Mouse (Mus musculus) ES-E14 (cell line): Measurements from ENCODE around the gene Dst. TPM values are rescaled to one million over a fixed set of nuclear protein-coding genes. Genes with fewer than 3 reads are reported as not detected.

Experiments used
- DNase-seq: peaks from one replicate; pipeline ENCODE4 v3.0.0-alpha.2; 2013; ENCODE audit warnings: low read depth, low spot score
- H3K27ac ChIP-seq: 2 replicates; pipeline ENCODE4 v1.5.1; 2012; ENCODE audit warnings: low read depth, mild to moderate bottlenecking, low read length, moderate library complexity, mixed read lengths; ENCODE audit not compliant: poor library complexity, insufficient read depth, severe bottlenecking
- H3K36me3 ChIP-seq: 2 replicates; pipeline ENCODE4 v1.6.1; 2012; ENCODE audit warnings: mild to moderate bottlenecking, low read length, moderate library complexity, mixed read lengths; ENCODE audit not compliant: control insufficient read depth, poor library complexity, insufficient read depth, severe bottlenecking
- H3K4me1 ChIP-seq, 2 experiments: fragments of 150-350 bp in 1 of 2; sonication (generic) in 1 of 2; 2 replicates each; pipeline ENCODE4 v1.6.1; 2012; ENCODE audit warnings: low read length in 2 of 2, mild to moderate bottlenecking in 1 of 2, mixed read lengths in 1 of 2; ENCODE audit not compliant: control insufficient read depth in 2 of 2, insufficient read depth in 2 of 2, poor library complexity in 1 of 2
- H3K4me3 ChIP-seq, 2 experiments: fragments of 150-350 bp in 1 of 2; sonication (generic) in 1 of 2; 2 replicates each; pipeline ENCODE4 v1.5.1; 2012; ENCODE audit warnings: low read length in 2 of 2, low read depth in 1 of 2, mild to moderate bottlenecking in 1 of 2, mixed read lengths in 1 of 2; ENCODE audit not compliant: insufficient read depth in 1 of 2, poor library complexity in 1 of 2, severe bottlenecking in 1 of 2
- H3K9ac ChIP-seq: 2 replicates; pipeline ENCODE4 v1.6.1; 2012; ENCODE audit warnings: low read depth, mild to moderate bottlenecking, low read length, mixed read lengths; ENCODE audit not compliant: poor library complexity, insufficient read depth, severe bottlenecking
- H3K9me3 ChIP-seq: fragments of 150-350 bp; sonication (generic); 2 replicates; pipeline ENCODE4 v1.6.1; 2012; ENCODE audit warnings: low read depth, mild to moderate bottlenecking, low read length; ENCODE audit not compliant: control insufficient read depth, insufficient read depth
- CHD2 ChIP-seq: IDR thresholded peaks from 2 replicates; pipeline ENCODE4 v1.6.1; 2014; ENCODE audit warnings: mild to moderate bottlenecking, low read depth, low read length, inconsistent platforms
- HCFC1 ChIP-seq: IDR thresholded peaks from 2 replicates; pipeline ENCODE4 v1.6.1; 2012; ENCODE audit warnings: low read length, inconsistent platforms, borderline replicate concordance; ENCODE audit not compliant: insufficient read depth
- MAFK ChIP-seq: IDR thresholded peaks from 2 replicates; pipeline ENCODE4 v1.6.1; 2014; ENCODE audit warnings: mild to moderate bottlenecking, low read depth, low read length, inconsistent platforms; ENCODE audit not compliant: insufficient read depth
- ZC3H11A ChIP-seq: IDR thresholded peaks from 2 replicates; pipeline ENCODE4 v1.6.1; 2012; ENCODE audit warnings: low read depth, mild to moderate bottlenecking, inconsistent platforms, low read length, borderline replicate concordance
- ZNF384 ChIP-seq: IDR thresholded peaks from 2 replicates; pipeline ENCODE4 v1.6.1; 2012; ENCODE audit warnings: low read depth, low read length, inconsistent platforms
- in situ Hi-C, 2 experiments: fragments of 600-800 bp; cut with MboI; formaldehyde crosslinking; loops; one replicate each; pipeline ENCODE4 v1.15.1; 2025; ENCODE audit warnings: low sequenced_read_pairs in 2 of 2, inconsistent platforms in 1 of 2; ENCODE audit not compliant: unreplicated experiment in 2 of 2
- total RNA-seq: library from RNA; depleted of rRNA; stranded (reverse); fragments of 300-350 nt; gene quantifications from 2 replicates; pipeline ENCODE4 v1.2.3, GENCODE M21; 2012

Gene Dst
- total RNA-seq, 1 experiment, result 186 TPM

DNA sequence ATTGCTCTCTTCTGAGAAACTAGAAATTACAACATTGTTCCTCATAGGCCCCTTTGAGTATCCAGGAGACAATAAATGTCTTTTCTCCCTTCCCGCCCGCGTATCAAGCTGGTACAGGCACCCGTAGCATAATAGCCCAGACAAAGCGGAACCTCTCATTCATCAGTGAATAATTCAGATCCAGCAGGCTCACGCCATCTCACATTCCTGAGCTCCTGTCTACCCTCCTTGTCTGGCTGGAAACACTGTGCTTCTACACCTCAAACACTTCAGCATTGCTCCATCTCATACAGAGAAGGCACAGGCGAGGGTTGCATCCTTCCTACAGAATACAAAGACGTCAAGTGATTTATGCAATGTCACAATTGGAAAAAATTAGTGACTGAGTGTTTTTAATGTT is 23.8 kb downstream of the Dst start:
- Histone ChIP-seq H3K27ac (no peak overlapping the region), H3K36me3 (no peaks in the 10 kb centered on the region; the same call in 1 of the 2 replicates), H3K4me3 (no peak overlapping the region), H3K4me1 (0 out of 4 replicates have a peak, but pooled peaks cover 0 to 2% of the 10 kb centered on the region in 2 experiments), H3K9me3 (no peaks in the 10 kb centered on the region), H3K9ac (no peak overlapping the region)
- TF ChIP-seq ZC3H11A (no peak), CHD2 (no peak), HCFC1 (no peak)
- no peak for DNase-seq
- in situ Hi-C loops, result no loop called here

DNA sequence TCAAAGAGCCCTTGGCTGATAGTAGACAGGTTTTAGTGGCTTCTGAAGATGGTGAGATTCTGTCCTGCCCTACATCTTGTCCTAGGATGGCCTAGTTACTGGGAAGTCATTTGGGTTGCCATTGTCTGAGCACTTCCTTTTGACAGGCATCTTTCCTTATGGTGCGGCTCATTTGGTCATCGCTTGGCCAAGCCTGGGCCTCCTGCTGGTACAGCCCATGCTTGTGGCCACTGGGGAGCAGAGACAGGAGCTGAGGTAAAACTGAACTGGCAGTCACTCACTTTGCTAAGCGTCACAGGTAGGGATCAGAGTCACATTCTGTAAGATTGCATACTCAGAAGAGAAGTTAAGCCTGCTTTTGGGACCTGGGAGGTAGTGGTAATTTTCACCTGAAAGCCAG is 24.2 kb downstream of the Dst start:
- no peak overlapping the region for H3K27ac ChIP-seq
- in situ Hi-C loops, result no loop called here
- H3K36me3 ChIP-seq, result no peaks in the 10 kb centered on the region; the same call in 1 of the 2 replicates
- no peak overlapping the region for H3K4me3 ChIP-seq
- no peak for DNase-seq
- 0 out of 4 replicates have a peak, but pooled peaks cover 0 to 2% of the 10 kb centered on the region in 2 experiments for H3K4me1 ChIP-seq
- no peaks in the 10 kb centered on the region for H3K9me3 ChIP-seq
- TF ChIP-seq ZC3H11A (no peak), HCFC1 (no peak), CHD2 (no peak), MAFK (no peak), ZNF384 (no peak)
- no peak overlapping the region for H3K9ac ChIP-seq

- DNase-seq, result no peak
- H3K4me3 ChIP-seq, result no peak overlapping the region
- H3K36me3 ChIP-seq, result no peaks in the 10 kb centered on the region; the same call in 1 of the 2 replicates
- H3K4me1 ChIP-seq, result 0 out of 4 replicates have a peak, but pooled peaks cover 0 to 2% of the 10 kb centered on the region in 2 experiments
- in situ Hi-C loops, result no loop called here
- no peaks in the 10 kb centered on the region for H3K9me3 ChIP-seq
- H3K9ac ChIP-seq, result no peak overlapping the region
- TF ChIP-seq CHD2, result no peak
- TF ChIP-seq ZC3H11A, result no peak
- TF ChIP-seq MAFK, result no peak
- TF ChIP-seq HCFC1, result no peak
- no peak for TF ChIP-seq ZNF384
- no peak overlapping the region for H3K27ac ChIP-seq
These were observed 24.9 kb downstream of the Dst start for GRCm38 (mm10) chr1:33932845-33933499.

GRCm38 (mm10) chr1:33935946-33936345 is 27.9 kb downstream of the Dst start:
- in situ Hi-C loops, result no loop called here
- Histone ChIP-seq H3K4me1 (peaks cover 9 to 16% of the 10 kb centered on the region in 2 experiments), H3K4me3 (no peak overlapping the region), H3K36me3 (no peaks in the 10 kb centered on the region; the same call in 1 of the 2 replicates), H3K27ac (no peak overlapping the region), H3K9me3 (no peaks in the 10 kb centered on the region), H3K9ac (no peak overlapping the region)
- TF ChIP-seq MAFK, result no peak
- no peak for TF ChIP-seq ZC3H11A
- TF ChIP-seq ZNF384, result no peak
- no peak for TF ChIP-seq HCFC1
- TF ChIP-seq CHD2, result no peak
- no peak for DNase-seq
